Comparison of ENCODE assay signal across 14 mouse cellular contexts in the genomic region with DNA sequence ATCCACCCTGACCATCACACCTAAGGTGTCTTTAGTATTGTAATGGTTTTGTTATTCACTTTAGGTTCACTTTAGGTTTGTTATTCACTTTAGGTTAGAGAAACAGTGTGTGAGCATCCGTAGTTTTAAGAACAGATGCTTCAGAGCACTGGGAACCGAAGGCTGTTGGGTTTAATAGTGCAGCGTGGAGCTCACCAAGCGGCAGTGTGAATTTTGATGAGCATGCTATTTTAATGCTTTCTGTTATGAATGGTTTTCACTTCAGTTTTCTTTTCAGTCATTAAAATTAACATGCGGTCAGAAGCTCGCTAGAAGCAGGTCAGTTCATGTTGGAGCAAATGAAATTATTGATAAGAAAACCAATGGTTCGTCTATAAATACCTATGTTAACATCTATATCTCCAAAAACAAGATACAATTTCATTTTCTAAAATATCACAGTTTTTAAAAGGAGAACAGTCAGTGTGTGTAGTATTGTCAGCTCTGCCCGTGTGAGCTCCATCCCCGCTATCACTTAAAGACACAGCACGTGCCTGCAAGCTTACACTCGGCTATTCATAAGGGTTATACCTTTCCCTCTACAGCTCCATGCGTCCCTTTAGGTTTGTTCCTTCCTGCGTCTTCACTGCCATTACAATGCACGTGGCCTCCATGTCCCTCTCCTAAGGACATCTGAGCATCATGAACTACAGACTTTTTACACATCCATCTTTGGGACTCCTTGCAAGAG.
"Had no signal": no experiment of that assay in that cellular context is flagged by ENCODE, and none has a peak within 500 bp of the region (broad histone marks: within the 10 kb centered on the region; RNA-seq: fewer than 3 reads in every experiment).

No protein-coding gene starts in this region.

- H3K9me3 ChIP-seq: kidney, embryonic 15.5 days; limb, embryonic 10.5 days; liver, embryonic 15.5 days; midbrain, embryonic 10.5 days; neural tube, embryonic 13.5 days had no signal

- H3K9ac ChIP-seq: kidney, embryonic 15.5 days; liver, embryonic 15.5 days; lung, embryonic 14.5 days; neural tube, embryonic 13.5 days had no signal

- H3K27me3 ChIP-seq: kidney, embryonic 15.5 days; liver, embryonic 15.5 days; neural tube, embryonic 13.5 days had no signal

- H3K4me2 ChIP-seq: kidney, embryonic 15.5 days; liver, embryonic 11.5 days; liver, embryonic 15.5 days; lung, embryonic 14.5 days; neural tube, embryonic 13.5 days had no signal

- H3K36me3 ChIP-seq: kidney, embryonic 15.5 days; limb, embryonic 10.5 days; liver, embryonic 15.5 days; midbrain, embryonic 10.5 days; neural tube, embryonic 13.5 days had no signal

- H3K4me3 ChIP-seq: kidney, embryonic 15.5 days; left cerebral cortex, adult 2 months; limb, embryonic 10.5 days; liver, embryonic 15.5 days; midbrain, embryonic 10.5 days; neural tube, embryonic 13.5 days had no signal

- DNase-seq: kidney, adult 2 months; kidney, postnatal 14 days; lung, embryonic 14.5 days; lung, postnatal 10 days; lung, postnatal 4 days; right cerebral cortex, postnatal 14 days; thymus, postnatal 36 days had no signal

- H3K27ac ChIP-seq: kidney, embryonic 15.5 days; left cerebral cortex, adult 2 months; limb, embryonic 10.5 days; liver, embryonic 15.5 days; midbrain, embryonic 10.5 days; neural tube, embryonic 13.5 days had no signal

- H3K4me1 ChIP-seq: midbrain, embryonic 10.5 days had no signal
